Mouse (Mus musculus) hindbrain, embryonic 16.5 days (tissue): ENCODE measurements around the gene Lcn12. TPM values are rescaled to one million over a fixed set of nuclear protein-coding genes. Genes with fewer than 3 reads are reported as not detected.

ENCODE experiments used
- ATAC-seq: fragments of 200-750 bp; cut with Nextera tagmentation; 2 replicates; pipeline ENCODE4 v1.8.0; 2017; ENCODE audit warnings: moderate TSS enrichment, moderate library complexity
- H3K27ac ChIP-seq: fragments of 300-500 bp; sonication (generic); 2 replicates; pipeline ENCODE4 v1.5.1; 2014; ENCODE audit warnings: low read depth, mild to moderate bottlenecking, control low read depth, low read length, moderate library complexity
- H3K27me3 ChIP-seq: fragments of 300-500 bp; sonication (generic); replicated peaks from 2 replicates; pipeline ENCODE4 v1.6.1; 2014; ENCODE audit warnings: low read length; ENCODE audit not compliant: control insufficient read depth, insufficient read depth
- H3K36me3 ChIP-seq: fragments of 300-500 bp; sonication (generic); 2 replicates; pipeline ENCODE4 v1.6.1; 2014; ENCODE audit warnings: mild to moderate bottlenecking, low read length, moderate library complexity, mixed read lengths; ENCODE audit not compliant: control insufficient read depth, insufficient read depth
- H3K4me1 ChIP-seq: fragments of 300-500 bp; sonication (generic); 2 replicates; pipeline ENCODE4 v1.6.1; 2014; ENCODE audit warnings: low read depth, low read length; ENCODE audit not compliant: control insufficient read depth, insufficient read depth
- H3K4me2 ChIP-seq: fragments of 300-500 bp; sonication (generic); 2 replicates; pipeline ENCODE4 v1.6.1; 2014; ENCODE audit warnings: mild to moderate bottlenecking, low read length, control low read depth, moderate library complexity
- H3K4me3 ChIP-seq: fragments of 300-500 bp; sonication (generic); 2 replicates; pipeline ENCODE4 v1.5.1; 2014; ENCODE audit warnings: mild to moderate bottlenecking, low read length, control low read depth, moderate library complexity
- H3K9ac ChIP-seq: fragments of 300-500 bp; sonication (generic); 2 replicates; pipeline ENCODE4 v1.6.1; 2014; ENCODE audit warnings: low read depth, mild to moderate bottlenecking, control low read depth, low read length, moderate library complexity
- H3K9me3 ChIP-seq: fragments of 300-500 bp; sonication (generic); 2 replicates; pipeline ENCODE4 v1.6.1; 2014; ENCODE audit warnings: mild to moderate bottlenecking, low read length, moderate library complexity; ENCODE audit not compliant: control insufficient read depth
- WGBS: fragments of 180-500 bp; shearing (Covaris S2); extraction: QIAGEN DNeasy Blood & Tissue Kit; methylation state at CpG from one replicate; pipeline ENCODE4 v1.1.7; 2014; 5-methylcytosine and 5-hydroxymethylcytosine counted together
- polyA plus RNA-seq: library from polyadenylated mRNA; unstranded; fragments of >200 nt; fragmentation: Nextera tagmentation; extraction: Ambion mirVana; gene quantifications from 2 replicates; pipeline ENCODE4 v1.2.1, GENCODE M21; 2015

The Lcn12 gene
- polyA plus RNA-seq, 1 experiment from 2014 or later = not detected

GRCm38 (mm10) chr2:25498622-25499478, 5.1 kb upstream of the Lcn12 start:
- H3K27me3 ChIP-seq = no peaks in the 10 kb centered on the region
- no peaks in the 10 kb centered on the region for H3K9me3 ChIP-seq
- peaks cover 14% of the 10 kb centered on the region for H3K4me1 ChIP-seq
- H3K4me2 ChIP-seq = no peak overlapping the region
- no peak overlapping the region for H3K4me3 ChIP-seq
- H3K9ac ChIP-seq = no peak overlapping the region
- no peak for ATAC-seq
- peaks cover 4% of the 10 kb centered on the region; the same call in 1 of the 2 replicates for H3K36me3 ChIP-seq
- 74% methylated on average over 15 of the region's 15 CpGs for WGBS
- H3K27ac ChIP-seq = no peak overlapping the region

DNA sequence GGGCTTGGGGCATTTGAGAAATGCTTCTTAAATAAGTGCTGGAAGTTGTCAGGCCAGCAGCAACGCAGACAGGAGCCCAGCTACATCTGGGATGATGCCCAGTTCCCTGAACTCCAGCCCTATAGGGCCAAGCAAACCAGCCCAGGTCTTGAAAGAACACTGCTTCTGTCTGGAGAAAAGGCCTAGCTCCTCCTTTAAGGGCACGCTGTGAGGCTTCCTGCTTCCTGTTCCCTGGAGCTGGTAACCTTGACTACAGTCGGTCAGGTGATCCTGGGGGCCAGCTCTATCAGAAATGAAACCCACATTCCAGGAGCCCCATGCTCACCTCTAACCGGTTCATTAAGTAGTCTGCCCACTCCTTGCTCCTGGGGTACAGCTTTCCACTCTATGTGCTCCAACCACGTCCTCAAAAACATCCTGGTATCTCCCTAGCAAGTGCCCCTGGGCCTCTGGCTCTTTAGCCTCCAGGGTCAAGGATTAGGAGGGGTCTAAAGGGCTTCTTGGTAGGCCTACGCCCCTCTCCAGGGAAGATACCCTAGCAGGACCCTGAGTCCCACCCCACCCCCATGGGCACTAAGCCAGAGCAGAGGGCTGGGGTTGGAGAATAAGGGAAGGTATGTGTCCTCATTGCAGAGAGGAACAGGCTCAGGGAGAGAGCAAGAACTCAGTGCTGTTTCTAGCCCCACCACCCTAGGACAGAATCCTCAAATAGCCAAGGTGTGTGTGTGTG, 4.3 kb upstream of the Lcn12 start:
- no peak overlapping the region for H3K9ac ChIP-seq
- 64% methylated on average over 6 of the region's 6 CpGs for WGBS
- H3K4me3 ChIP-seq = no peak overlapping the region
- H3K27me3 ChIP-seq = no peaks in the 10 kb centered on the region
- ATAC-seq = no peak
- no peaks in the 10 kb centered on the region for H3K36me3 ChIP-seq
- H3K4me2 ChIP-seq = no peak overlapping the region
- no peaks in the 10 kb centered on the region for H3K9me3 ChIP-seq
- peak overlapping the region; percentile 29; the same call in 1 of the 2 replicates for H3K27ac ChIP-seq
- H3K4me1 ChIP-seq = peaks cover 14% of the 10 kb centered on the region

- Histone ChIP-seq H3K27ac (no peak overlapping the region), H3K4me2 (no peak overlapping the region), H3K27me3 (no peaks in the 10 kb centered on the region), H3K4me1 (peaks cover 6% of the 10 kb centered on the region), H3K36me3 (no peaks in the 10 kb centered on the region), H3K9ac (no peak overlapping the region), H3K4me3 (no peak overlapping the region), H3K9me3 (no peaks in the 10 kb centered on the region)
- 37% methylated on average over 4 of the region's 4 CpGs for WGBS
- ATAC-seq = no peak
Measured at GRCm38 (mm10) chr2:25496462-25496861, 2.8 kb upstream of the Lcn12 start.

DNA sequence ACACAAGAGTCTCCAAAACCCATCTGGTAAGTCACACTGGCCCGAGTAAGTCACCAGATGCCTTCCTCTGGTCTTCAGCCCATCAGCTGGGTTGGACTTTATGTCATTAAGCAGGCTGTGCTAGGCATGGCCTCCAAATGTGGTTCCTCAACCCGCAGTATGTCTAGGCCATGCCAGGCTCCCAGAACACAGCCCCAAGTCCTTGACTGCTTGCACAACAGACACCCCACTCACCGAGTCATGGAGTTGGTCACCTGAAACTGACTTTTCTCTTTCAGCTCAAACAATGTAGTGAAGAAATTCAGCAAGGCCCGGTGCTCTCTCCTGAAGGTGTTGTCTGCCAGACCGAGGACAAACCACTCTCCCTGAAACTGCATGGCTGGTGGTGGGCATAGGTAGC, 723 bp downstream of the Lcn12 start:
- Histone ChIP-seq H3K4me1 (no peaks in the 10 kb centered on the region), H3K9ac (no peak overlapping the region), H3K4me3 (no peak overlapping the region), H3K27me3 (peaks cover 2% of the 10 kb centered on the region; the same call in 1 of the 2 replicates), H3K27ac (no peak overlapping the region), H3K9me3 (no peaks in the 10 kb centered on the region), H3K4me2 (no peak overlapping the region), H3K36me3 (no peaks in the 10 kb centered on the region)
- 80% methylated on average over 5 of the region's 5 CpGs for WGBS
- no peak for ATAC-seq

- Histone ChIP-seq H3K4me3 (no peak overlapping the region), H3K27ac (no peak overlapping the region), H3K4me1 (no peaks in the 10 kb centered on the region), H3K9ac (no peak overlapping the region), H3K36me3 (no peaks in the 10 kb centered on the region), H3K4me2 (no peak overlapping the region), H3K9me3 (no peaks in the 10 kb centered on the region), H3K27me3 (peaks cover 2% of the 10 kb centered on the region; the same call in 1 of the 2 replicates)
- 78% methylated on average over 7 of the region's 7 CpGs for WGBS
- ATAC-seq = no peak
Measured at GRCm38 (mm10) chr2:25488671-25489068, 5.0 kb downstream of the Lcn12 start.

DNA sequence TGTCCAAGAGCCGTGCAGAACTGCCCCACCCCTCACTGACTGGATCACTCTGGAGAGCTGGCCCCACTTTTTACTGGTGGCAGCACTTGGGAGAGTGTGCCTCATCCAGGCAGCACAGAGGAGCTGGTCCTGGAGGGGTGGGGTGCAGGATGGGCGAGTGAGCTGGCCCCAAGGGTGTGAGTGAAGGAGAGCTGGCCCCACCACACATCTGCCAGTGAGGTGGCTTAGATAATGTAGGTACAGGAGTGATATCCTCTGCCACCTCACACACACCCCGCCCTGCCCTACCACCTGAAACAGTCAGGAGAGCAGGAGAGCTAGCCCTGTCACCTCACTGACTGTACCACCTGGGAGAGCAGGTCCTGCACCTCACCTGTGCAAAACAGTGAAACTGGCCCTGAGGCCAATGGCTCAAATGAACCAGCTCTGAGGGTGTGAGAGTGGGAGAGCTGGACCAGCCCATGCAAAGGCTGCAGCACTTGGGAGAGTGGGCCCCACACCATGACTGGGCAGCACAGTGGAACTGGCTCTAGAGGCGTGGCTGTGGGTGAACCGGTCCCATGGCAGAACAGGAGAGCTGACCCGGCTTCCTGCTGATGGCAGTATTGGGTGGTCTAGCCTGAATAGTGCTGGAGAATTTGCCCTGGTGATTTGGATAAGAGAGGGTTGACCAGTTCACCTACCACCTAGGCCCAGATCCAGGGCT, 5.6 kb downstream of the Lcn12 start:
- H3K27me3 ChIP-seq = peaks cover 2% of the 10 kb centered on the region; the same call in 1 of the 2 replicates
- H3K9ac ChIP-seq = no peak overlapping the region
- H3K4me2 ChIP-seq = no peak overlapping the region
- no peak overlapping the region for H3K27ac ChIP-seq
- no peak for ATAC-seq
- no peaks in the 10 kb centered on the region for H3K9me3 ChIP-seq
- H3K4me3 ChIP-seq = no peak overlapping the region
- no peaks in the 10 kb centered on the region for H3K36me3 ChIP-seq
- 82% methylated on average over 6 of the region's 6 CpGs for WGBS
- no peaks in the 10 kb centered on the region for H3K4me1 ChIP-seq

GRCm38 (mm10) chr2:25484901-25485647, 8.6 kb downstream of the Lcn12 start:
- Histone ChIP-seq H3K27ac (no peak overlapping the region), H3K36me3 (no peaks in the 10 kb centered on the region), H3K4me1 (no peaks in the 10 kb centered on the region), H3K27me3 (peaks cover 2% of the 10 kb centered on the region; the same call in 1 of the 2 replicates), H3K4me2 (no peak overlapping the region), H3K9ac (no peak overlapping the region), H3K4me3 (no peak overlapping the region), H3K9me3 (no peaks in the 10 kb centered on the region)
- no peak for ATAC-seq
- WGBS = 68% methylated on average over 11 of the region's 11 CpGs

GRCm38 (mm10) chr2:25482969-25483368, 10.7 kb downstream of the Lcn12 start:
- ATAC-seq = no peak
- no peaks in the 10 kb centered on the region for H3K36me3 ChIP-seq
- no peaks in the 10 kb centered on the region for H3K27me3 ChIP-seq
- no peak overlapping the region for H3K9ac ChIP-seq
- no peaks in the 10 kb centered on the region; the same call in 1 of the 2 replicates for H3K4me1 ChIP-seq
- no peak overlapping the region for H3K4me3 ChIP-seq
- 27% methylated on average over 7 of the region's 7 CpGs for WGBS
- no peak overlapping the region for H3K4me2 ChIP-seq
- no peaks in the 10 kb centered on the region for H3K9me3 ChIP-seq
- H3K27ac ChIP-seq = no peak overlapping the region
